Mouse (Mus musculus) cerebellum, adult 2 months (tissue): Measurements from ENCODE around the gene Crhr2.

Experiments used
- CTCF ChIP-seq: fragments of 200-500 bp; IDR thresholded peaks from 2 replicates; pipeline ENCODE4 v1.5.1; 2011; ENCODE audit warnings: low read depth, mild to moderate bottlenecking, control low read depth, low read length, moderate library complexity, borderline replicate concordance; ENCODE audit not compliant: insufficient read depth
- POLR2A ChIP-seq: fragments of 200-500 bp; IDR thresholded peaks from 2 replicates; pipeline ENCODE4 v1.6.1; 2011; ENCODE audit warnings: low read length, control low read depth, borderline replicate concordance; ENCODE audit not compliant: insufficient read depth

GRCm38 (mm10) chr6:55126576-55126975 lies 6.2 kb downstream of the Crhr2 start:
- TF ChIP-seq CTCF (no peak), POLR2A (no peak)
